Mouse (Mus musculus): ENCODE results near the gene Ppil6.

GRCm38 (mm10) chr10:41488877-41489276 lies 1.4 kb upstream of the Ppil6 start:
- no peak for TF ChIP-seq CTCF (IDR thresholded peaks at IDR 0.05; ENCODE audit: extremely low read depth, insufficient read depth, insufficient read length, insufficient replicate concordance)
- no peak for TF ChIP-seq POLR2A (IDR thresholded peaks at IDR 0.05; ENCODE audit: low read depth, low read length)
